Mouse (Mus musculus) hindbrain, embryonic 10.5 days (tissue): Measurements from ENCODE around the gene Rnf214. TPM values are rescaled to one million over a fixed set of nuclear protein-coding genes. Genes with fewer than 3 reads are reported as not detected.

Source experiments
- DNase-seq: peaks from one replicate; pipeline ENCODE4 v3.0.0-alpha.2; 2017; ENCODE audit warnings: low spot score
- H3K27ac ChIP-seq: fragments of 300-500 bp; sonication (generic); 2 replicates; pipeline ENCODE4 v1.5.1; 2016; ENCODE audit warnings: mild to moderate bottlenecking, moderate library complexity
- H3K27me3 ChIP-seq: fragments of 300-500 bp; sonication (generic); 2 replicates; pipeline ENCODE4 v1.6.1; 2016; ENCODE audit warnings: mild to moderate bottlenecking; ENCODE audit not compliant: poor library complexity, insufficient read depth, severe bottlenecking
- H3K36me3 ChIP-seq: fragments of 300-500 bp; sonication (generic); 2 replicates; pipeline ENCODE4 v1.6.1; 2016; ENCODE audit warnings: mild to moderate bottlenecking, moderate library complexity
- H3K4me1 ChIP-seq: fragments of 300-500 bp; sonication (generic); replicated peaks from 2 replicates; pipeline ENCODE4 v1.6.1; 2016; ENCODE audit warnings: mild to moderate bottlenecking
- H3K4me3 ChIP-seq: fragments of 300-500 bp; sonication (generic); 2 replicates; pipeline ENCODE4 v1.5.1; 2016; ENCODE audit warnings: mild to moderate bottlenecking, moderate library complexity
- H3K9me3 ChIP-seq: fragments of 300-500 bp; sonication (generic); 2 replicates; pipeline ENCODE4 v1.6.1; 2016; ENCODE audit warnings: mild to moderate bottlenecking, moderate library complexity
- WGBS: fragments of 180-500 bp; shearing (Covaris S2); methylation state at CpG from one replicate; pipeline ENCODE4 v1.1.7; 2016; 5-methylcytosine and 5-hydroxymethylcytosine counted together
- polyA plus RNA-seq: library from polyadenylated mRNA; unstranded; fragments of >200 nt; fragmentation: Nextera tagmentation; extraction: Ambion mirVana; gene quantifications from 2 replicates; pipeline ENCODE4 v1.2.1, GENCODE M21; 2016

Gene Rnf214
- 71.8 and 84.1 TPM in 2 replicates for polyA plus RNA-seq

- DNase-seq, result peak; percentile 88
- peak within 1 kb of the TSS; percentile 93 for H3K4me3 ChIP-seq
- H3K4me1 ChIP-seq, result peaks cover 31% of the 10 kb centered on the region
- no peaks in the 10 kb centered on the region for H3K9me3 ChIP-seq
- WGBS, result under 1% methylated on average over 80 of the region's 80 CpGs
- peaks cover 56% of the 10 kb centered on the region for H3K36me3 ChIP-seq
- peak within 1 kb of the TSS; percentile 98 for H3K27ac ChIP-seq
- no peaks in the 10 kb centered on the region for H3K27me3 ChIP-seq
Observed at GRCm38 (mm10) chr9:45906355-45907077, at the start of gene Rnf214, which contains the start of gene Pcsk7. Gene Rnf214 (minus strand): TSS chr9:45906911. Gene Pcsk7 (plus strand): TSS chr9:45906497.

- WGBS, result under 1% methylated on average over 48 of the region's 48 CpGs
Observed at GRCm38 (mm10) chr9:45955107-45955963, 48.6 kb upstream of the Rnf214 start, which contains the start of gene Sidt2. Gene Sidt2 (minus strand): TSS chr9:45955258.

GRCm38 (mm10) chr9:45954294-45955106 lies 47.8 kb upstream of the Rnf214 start:
- WGBS, result under 1% methylated on average over 63 of the region's 63 CpGs
- Histone ChIP-seq H3K9me3 (no peaks in the 10 kb centered on the region), H3K27me3 (no peaks in the 10 kb centered on the region), H3K4me3 (peak overlapping the region; percentile 93), H3K27ac (peak overlapping the region; percentile 92), H3K4me1 (peaks cover 38% of the 10 kb centered on the region), H3K36me3 (peaks cover 33% of the 10 kb centered on the region)
- peak; percentile 61 for DNase-seq

More at GRCm38 (mm10) chr9:45955107-45955963, 48.6 kb upstream of the Rnf214 start, which contains the start of gene Sidt2:
- Histone ChIP-seq H3K4me1 (peaks cover 38% of the 10 kb centered on the region), H3K27me3 (no peaks in the 10 kb centered on the region), H3K27ac (peak within 1 kb of the TSS; percentile 92), H3K36me3 (peaks cover 29% of the 10 kb centered on the region), H3K4me3 (peak within 1 kb of the TSS; percentile 93), H3K9me3 (no peaks in the 10 kb centered on the region)
- peak; percentile 89 for DNase-seq

- peak overlapping the region; percentile 92; the same call in 1 of the 2 replicates for H3K27ac ChIP-seq
- H3K27me3 ChIP-seq, result no peaks in the 10 kb centered on the region
- WGBS, result 67% methylated on average over 13 of the region's 13 CpGs
- H3K4me1 ChIP-seq, result peaks cover 36% of the 10 kb centered on the region
- peak overlapping the region; percentile 93 for H3K4me3 ChIP-seq
- DNase-seq, result no peak
- no peaks in the 10 kb centered on the region for H3K9me3 ChIP-seq
- H3K36me3 ChIP-seq, result peaks cover 37% of the 10 kb centered on the region
Observed at GRCm38 (mm10) chr9:45953511-45954293, 47.0 kb upstream of the Rnf214 start.

- Histone ChIP-seq H3K9me3 (no peaks in the 10 kb centered on the region), H3K4me1 (peaks cover 36% of the 10 kb centered on the region), H3K27ac (no peak overlapping the region), H3K36me3 (peaks cover 45% of the 10 kb centered on the region), H3K4me3 (peak overlapping the region; percentile 93; the same call in 1 of the 2 replicates), H3K27me3 (no peaks in the 10 kb centered on the region)
- 81% methylated on average over 7 of the region's 7 CpGs for WGBS
- no peak for DNase-seq
Observed at GRCm38 (mm10) chr9:45952890-45953289, 46.2 kb upstream of the Rnf214 start.

GRCm38 (mm10) chr9:45952057-45952456 lies 45.3 kb upstream of the Rnf214 start:
- Histone ChIP-seq H3K27ac (no peak overlapping the region), H3K4me3 (no peak overlapping the region), H3K27me3 (no peaks in the 10 kb centered on the region), H3K36me3 (peaks cover 53% of the 10 kb centered on the region), H3K9me3 (no peaks in the 10 kb centered on the region), H3K4me1 (peaks cover 36% of the 10 kb centered on the region)
- WGBS, result 95% methylated on average over 4 of the region's 4 CpGs
- DNase-seq, result no peak

GRCm38 (mm10) chr9:45946872-45947183 lies 40.1 kb upstream of the Rnf214 start:
- H3K36me3 ChIP-seq, result peaks cover 94% of the 10 kb centered on the region
- no peak for DNase-seq
- H3K4me1 ChIP-seq, result 0 out of 2 replicates have a peak, but pooled peaks cover under 1% of the 10 kb centered on the region
- 92% methylated on average over 10 of the region's 10 CpGs for WGBS
- no peak overlapping the region for H3K27ac ChIP-seq
- H3K9me3 ChIP-seq, result no peaks in the 10 kb centered on the region
- no peak overlapping the region for H3K4me3 ChIP-seq
- no peaks in the 10 kb centered on the region for H3K27me3 ChIP-seq

GRCm38 (mm10) chr9:45946182-45946871 lies 39.6 kb upstream of the Rnf214 start:
- Histone ChIP-seq H3K27me3 (no peaks in the 10 kb centered on the region), H3K36me3 (peaks cover 95% of the 10 kb centered on the region), H3K27ac (no peak overlapping the region), H3K9me3 (no peaks in the 10 kb centered on the region), H3K4me1 (0 out of 2 replicates have a peak, but pooled peaks cover 2% of the 10 kb centered on the region), H3K4me3 (no peak overlapping the region)
- WGBS, result 88% methylated on average over 16 of the region's 16 CpGs
- no peak for DNase-seq

- Histone ChIP-seq H3K27ac (no peak overlapping the region), H3K36me3 (peaks cover 98% of the 10 kb centered on the region), H3K27me3 (no peaks in the 10 kb centered on the region), H3K4me3 (no peak overlapping the region), H3K9me3 (no peaks in the 10 kb centered on the region), H3K4me1 (0 out of 2 replicates have a peak, but pooled peaks cover 2% of the 10 kb centered on the region)
- WGBS, result 92% methylated on average over 13 of the region's 13 CpGs
- no peak for DNase-seq
Observed at GRCm38 (mm10) chr9:45945721-45946120, 39.0 kb upstream of the Rnf214 start.

GRCm38 (mm10) chr9:45944506-45945400 lies 38.0 kb upstream of the Rnf214 start:
- H3K27ac ChIP-seq, result no peak overlapping the region
- no peak for DNase-seq
- H3K27me3 ChIP-seq, result no peaks in the 10 kb centered on the region
- H3K9me3 ChIP-seq, result no peaks in the 10 kb centered on the region
- H3K36me3 ChIP-seq, result peaks cover 95% of the 10 kb centered on the region
- H3K4me1 ChIP-seq, result 0 out of 2 replicates have a peak, but pooled peaks cover 2% of the 10 kb centered on the region
- 88% methylated on average over 13 of the region's 13 CpGs for WGBS
- no peak overlapping the region for H3K4me3 ChIP-seq
